Mouse (Mus musculus) forebrain, embryonic 12.5 days (tissue): ENCODE results near the gene Thrb. TPM values are rescaled to one million over a fixed set of nuclear protein-coding genes. Genes with fewer than 3 reads are reported as not detected.

Source experiments
- ATAC-seq: fragments of 200-750 bp; cut with Nextera tagmentation; 2 replicates; pipeline ENCODE4 v1.8.0; 2017; ENCODE audit warnings: moderate TSS enrichment; ENCODE audit not compliant: low FRiP score
- H3K27ac ChIP-seq: fragments of 300-500 bp; sonication (generic); 2 replicates; pipeline ENCODE4 v1.5.1; 2016; ENCODE audit warnings: mild to moderate bottlenecking
- H3K27me3 ChIP-seq: fragments of 300-500 bp; sonication (generic); 2 replicates; pipeline ENCODE4 v1.6.1; 2016; ENCODE audit warnings: mild to moderate bottlenecking
- H3K36me3 ChIP-seq: fragments of 300-500 bp; sonication (generic); replicated peaks from 2 replicates; pipeline ENCODE4 v1.6.1; 2016; ENCODE audit warnings: mild to moderate bottlenecking
- H3K4me1 ChIP-seq: fragments of 300-500 bp; sonication (generic); 2 replicates; pipeline ENCODE4 v1.6.1; 2016
- H3K4me2 ChIP-seq: fragments of 300-500 bp; sonication (generic); 2 replicates; pipeline ENCODE4 v1.6.1; 2016; ENCODE audit warnings: mild to moderate bottlenecking, moderate library complexity
- H3K4me3 ChIP-seq: fragments of 300-500 bp; sonication (generic); replicated peaks from 2 replicates; pipeline ENCODE4 v1.5.1; 2016; ENCODE audit warnings: mild to moderate bottlenecking
- H3K9ac ChIP-seq: fragments of 300-500 bp; sonication (generic); 2 replicates; pipeline ENCODE4 v1.6.1; 2016; ENCODE audit warnings: mild to moderate bottlenecking
- H3K9me3 ChIP-seq: fragments of 300-500 bp; sonication (generic); 2 replicates; pipeline ENCODE4 v1.6.1; 2016
- WGBS: fragments of 180-500 bp; shearing (Covaris S2); methylation state at CpG from one replicate; pipeline ENCODE4 v1.1.7; 2016; 5-methylcytosine and 5-hydroxymethylcytosine counted together
- polyA plus RNA-seq: library from polyadenylated mRNA; unstranded; fragments of >200 nt; fragmentation: Nextera tagmentation; extraction: Ambion mirVana; gene quantifications from 2 replicates; pipeline ENCODE4 v1.2.1, GENCODE M21; 2016

Gene Thrb
- polyA plus RNA-seq, 1 experiment from 2014 or later, result 1.3 TPM

DNA sequence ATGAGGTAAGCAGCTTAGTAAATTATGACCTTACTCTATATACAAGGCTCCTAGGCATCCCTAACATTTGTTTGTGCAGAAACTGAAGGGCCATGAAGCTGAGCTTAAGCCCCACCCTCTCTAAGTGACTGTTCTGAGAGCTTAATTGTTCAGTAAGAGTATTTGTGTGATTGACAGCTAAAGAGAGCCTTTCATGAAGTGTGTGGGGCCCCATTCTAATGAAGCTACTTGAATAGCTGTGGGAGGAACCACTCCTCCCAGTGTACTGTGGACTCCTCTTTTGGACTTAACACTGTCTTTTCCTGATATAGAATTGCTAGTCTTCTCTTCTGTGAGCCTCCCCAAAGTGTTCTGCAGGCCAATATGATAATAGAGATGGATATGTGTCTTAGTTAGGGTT is 88.9 kb downstream of the Thrb start:
- Histone ChIP-seq H3K9me3 (no peaks in the 10 kb centered on the region), H3K4me2 (no peak overlapping the region), H3K27ac (no peak overlapping the region), H3K4me1 (peaks cover 8% of the 10 kb centered on the region), H3K27me3 (no peaks in the 10 kb centered on the region), H3K4me3 (no peak overlapping the region), H3K36me3 (no peaks in the 10 kb centered on the region), H3K9ac (no peak overlapping the region)
- ATAC-seq, result peak; percentile 88

DNA sequence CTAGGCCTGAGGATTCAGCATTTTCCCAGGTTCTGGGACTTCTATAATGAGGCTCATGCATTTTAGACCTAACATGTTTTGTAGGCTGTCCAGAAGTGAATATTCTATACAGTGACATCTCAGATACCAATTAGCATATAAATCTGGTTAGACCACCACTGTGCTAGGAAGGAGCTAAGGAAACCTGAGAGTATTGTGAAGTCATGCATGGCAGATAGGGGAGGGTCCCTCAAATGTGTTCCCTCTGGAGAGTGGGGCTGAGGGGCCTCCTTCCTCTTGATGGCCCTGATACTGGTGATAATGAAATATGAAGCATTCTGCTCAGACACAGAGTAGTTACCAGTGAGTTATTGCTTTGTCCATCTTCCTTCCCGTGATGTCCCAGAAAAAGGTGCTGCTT is 91.8 kb downstream of the Thrb start:
- Histone ChIP-seq H3K9me3 (no peaks in the 10 kb centered on the region), H3K36me3 (no peaks in the 10 kb centered on the region), H3K27ac (no peak overlapping the region), H3K4me2 (no peak overlapping the region), H3K9ac (no peak overlapping the region), H3K27me3 (no peaks in the 10 kb centered on the region), H3K4me1 (peaks cover 8% of the 10 kb centered on the region), H3K4me3 (no peak overlapping the region)
- 83% methylated on average over 1 of the region's 1 CpGs for WGBS
- no peak for ATAC-seq

DNA sequence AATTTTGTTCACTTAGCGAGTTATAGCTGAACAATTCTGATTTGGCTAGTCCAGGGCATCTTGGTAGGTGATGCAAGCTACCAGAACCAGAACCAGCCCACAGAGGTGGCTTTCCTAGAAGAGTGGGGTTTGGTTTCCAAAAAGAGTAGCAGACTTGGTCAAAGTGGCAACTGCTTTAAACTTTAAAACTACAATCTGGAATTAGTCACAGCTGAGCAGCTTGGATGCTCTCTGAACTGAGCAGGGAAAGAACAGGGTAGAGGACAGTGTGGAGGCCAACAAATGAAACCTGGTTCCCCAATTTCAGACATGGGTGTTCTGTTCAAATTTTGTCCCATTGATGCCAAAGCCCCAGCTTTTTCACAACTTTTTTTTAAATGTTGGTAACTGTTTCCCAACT is 93.4 kb downstream of the Thrb start:
- no peaks in the 10 kb centered on the region for H3K36me3 ChIP-seq
- no peaks in the 10 kb centered on the region for H3K27me3 ChIP-seq
- no peak overlapping the region for H3K9ac ChIP-seq
- H3K9me3 ChIP-seq, result no peaks in the 10 kb centered on the region
- peaks cover 8% of the 10 kb centered on the region for H3K4me1 ChIP-seq
- ATAC-seq, result no peak
- H3K4me2 ChIP-seq, result no peak overlapping the region
- no peak overlapping the region for H3K4me3 ChIP-seq
- no peak overlapping the region for H3K27ac ChIP-seq
- WGBS, result 79% methylated on average over 1 of the region's 1 CpGs

DNA sequence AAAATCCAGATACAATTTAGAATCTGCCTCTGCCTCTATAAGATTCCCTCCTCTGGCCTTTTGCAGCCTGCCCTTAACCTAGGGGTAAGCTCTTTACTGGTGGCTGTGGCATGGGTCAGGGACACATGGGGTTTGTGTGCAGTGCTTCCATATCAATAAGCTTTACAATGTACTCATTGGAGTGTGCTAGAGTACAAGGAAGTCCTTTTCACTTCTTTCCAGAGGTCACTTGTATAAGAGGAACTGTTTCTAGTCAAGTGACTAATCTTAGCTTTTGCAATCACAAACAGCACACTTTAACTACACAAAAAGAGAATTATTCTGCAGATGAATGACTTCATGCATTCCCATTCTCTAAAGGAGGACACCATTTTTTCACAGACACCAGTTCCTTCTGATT is 96.7 kb downstream of the Thrb start:
- no peak for ATAC-seq

DNA sequence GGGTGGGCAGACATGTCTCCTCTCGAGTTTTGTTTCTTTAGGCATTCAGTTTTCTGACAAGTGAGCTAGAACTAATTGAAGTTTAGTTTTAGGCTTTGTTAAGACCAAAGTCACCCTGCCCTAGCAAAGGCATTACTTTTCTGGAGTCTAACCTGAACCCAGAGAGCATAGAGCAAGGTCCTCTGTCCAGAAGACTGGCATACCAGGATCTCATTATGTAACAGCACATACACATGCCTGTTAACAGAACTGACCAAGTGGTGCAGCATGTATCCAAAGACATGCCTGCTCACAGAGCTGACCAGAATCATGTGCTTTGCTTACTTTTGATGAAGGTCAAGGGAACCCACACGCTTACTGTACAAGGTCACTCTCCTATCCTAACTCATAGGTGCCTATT is 107.9 kb downstream of the Thrb start:
- Histone ChIP-seq H3K4me1 (no peaks in the 10 kb centered on the region), H3K9me3 (no peaks in the 10 kb centered on the region), H3K4me2 (no peak overlapping the region), H3K27me3 (no peaks in the 10 kb centered on the region), H3K36me3 (no peaks in the 10 kb centered on the region), H3K9ac (no peak overlapping the region), H3K4me3 (no peak overlapping the region), H3K27ac (no peak overlapping the region)
- ATAC-seq, result no peak
- WGBS, result 61% methylated on average over 2 of the region's 2 CpGs

More for the DNA sequence above, 96.7 kb downstream of the Thrb start:
- H3K9me3 ChIP-seq, result no peaks in the 10 kb centered on the region
- H3K36me3 ChIP-seq, result no peaks in the 10 kb centered on the region
- H3K4me3 ChIP-seq, result no peak overlapping the region
- H3K27me3 ChIP-seq, result no peaks in the 10 kb centered on the region
- no peaks in the 10 kb centered on the region for H3K4me1 ChIP-seq
- no peak overlapping the region for H3K4me2 ChIP-seq
- no peak overlapping the region for H3K9ac ChIP-seq
- no peak overlapping the region for H3K27ac ChIP-seq

DNA sequence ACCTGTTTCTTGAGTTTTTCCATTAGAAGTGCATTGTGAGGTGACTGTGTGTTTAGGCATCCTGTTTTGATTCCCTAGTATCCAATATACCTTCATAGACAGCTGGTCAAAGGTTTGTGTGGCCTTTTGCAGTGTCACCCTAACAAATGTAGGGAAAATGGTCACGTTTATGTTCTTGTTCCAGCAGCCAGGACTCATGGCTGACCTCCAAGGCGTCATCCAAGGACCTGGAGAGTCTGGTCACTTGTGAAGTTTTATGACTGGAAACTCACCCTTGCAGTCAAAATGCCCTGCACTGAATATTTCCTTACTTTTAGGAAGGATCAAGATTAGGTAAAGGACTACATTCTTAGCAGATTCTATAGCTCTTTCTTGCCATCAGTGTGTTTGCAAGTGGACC is 114.3 kb downstream of the Thrb start:
- Histone ChIP-seq H3K4me1 (no peaks in the 10 kb centered on the region), H3K27me3 (no peaks in the 10 kb centered on the region), H3K4me3 (no peak overlapping the region), H3K9ac (no peak overlapping the region), H3K9me3 (no peaks in the 10 kb centered on the region), H3K4me2 (no peak overlapping the region), H3K36me3 (no peaks in the 10 kb centered on the region), H3K27ac (no peak overlapping the region)
- ATAC-seq, result no peak
- 77% methylated on average over 2 of the region's 2 CpGs for WGBS

DNA sequence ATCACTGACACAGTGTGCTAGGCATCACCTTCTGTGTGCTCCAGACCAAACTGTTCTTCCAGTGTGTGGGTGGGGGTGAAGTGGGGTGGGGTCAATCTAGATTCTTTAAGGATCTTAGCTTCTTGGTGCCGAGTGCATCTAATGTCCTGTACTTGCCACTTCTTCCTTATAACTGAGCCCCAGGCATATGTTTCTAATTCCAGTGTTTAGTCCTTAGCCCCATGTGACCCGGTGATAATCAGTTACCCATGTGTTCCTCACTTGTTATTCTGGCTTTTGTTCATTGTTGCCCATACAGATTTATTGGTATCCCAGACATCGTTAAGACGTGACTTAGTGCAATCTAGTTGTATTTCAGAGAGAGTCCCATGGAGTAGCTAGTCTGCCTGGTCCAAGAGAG is 121.9 kb downstream of the Thrb start:
- 77% methylated on average over 4 of the region's 4 CpGs for WGBS
- H3K4me3 ChIP-seq, result no peak overlapping the region
- H3K9me3 ChIP-seq, result no peaks in the 10 kb centered on the region
- H3K36me3 ChIP-seq, result no peaks in the 10 kb centered on the region
- no peaks in the 10 kb centered on the region for H3K27me3 ChIP-seq
- H3K4me2 ChIP-seq, result no peak overlapping the region
- no peak overlapping the region for H3K27ac ChIP-seq
- no peak for ATAC-seq
- H3K9ac ChIP-seq, result no peak overlapping the region
- peaks cover 3% of the 10 kb centered on the region; the same call in 1 of the 2 replicates for H3K4me1 ChIP-seq

DNA sequence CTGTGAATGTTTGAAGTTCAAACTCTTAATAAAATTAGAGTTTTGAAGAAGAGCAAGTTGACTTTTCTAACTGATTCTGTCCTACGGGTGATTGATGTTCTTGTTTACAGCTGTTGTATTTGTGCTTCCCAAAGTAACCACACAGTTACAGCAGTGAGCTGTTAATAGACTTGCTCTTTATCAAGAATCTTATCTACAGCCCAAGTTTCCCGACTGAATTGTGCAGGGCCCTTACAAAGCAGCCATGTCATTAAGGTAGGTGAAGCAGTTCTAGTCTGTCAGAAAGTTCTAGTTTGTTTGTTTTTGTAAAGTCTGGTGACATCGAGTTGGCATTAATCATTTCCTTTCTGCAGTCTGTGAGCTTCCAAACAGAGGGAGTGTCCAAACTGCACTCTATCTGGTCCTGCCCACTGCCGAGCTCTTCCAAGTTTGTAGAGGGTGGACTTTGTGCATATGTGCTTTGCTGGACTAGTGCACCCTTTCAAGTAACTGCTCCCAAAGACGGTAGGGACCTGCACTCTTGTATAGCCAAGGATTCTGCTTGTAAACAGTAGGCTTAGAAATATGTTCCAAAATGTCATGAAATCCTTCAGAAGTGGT is 124.2 kb downstream of the Thrb start:
- H3K9me3 ChIP-seq, result no peaks in the 10 kb centered on the region
- ATAC-seq, result no peak
- no peak overlapping the region for H3K4me3 ChIP-seq
- H3K4me1 ChIP-seq, result peaks cover 3% of the 10 kb centered on the region; the same call in 1 of the 2 replicates
- no peak overlapping the region for H3K4me2 ChIP-seq
- no peaks in the 10 kb centered on the region for H3K36me3 ChIP-seq
- H3K9ac ChIP-seq, result no peak overlapping the region
- no peak overlapping the region for H3K27ac ChIP-seq
- WGBS, result 79% methylated on average over 5 of the region's 5 CpGs
- H3K27me3 ChIP-seq, result no peaks in the 10 kb centered on the region

DNA sequence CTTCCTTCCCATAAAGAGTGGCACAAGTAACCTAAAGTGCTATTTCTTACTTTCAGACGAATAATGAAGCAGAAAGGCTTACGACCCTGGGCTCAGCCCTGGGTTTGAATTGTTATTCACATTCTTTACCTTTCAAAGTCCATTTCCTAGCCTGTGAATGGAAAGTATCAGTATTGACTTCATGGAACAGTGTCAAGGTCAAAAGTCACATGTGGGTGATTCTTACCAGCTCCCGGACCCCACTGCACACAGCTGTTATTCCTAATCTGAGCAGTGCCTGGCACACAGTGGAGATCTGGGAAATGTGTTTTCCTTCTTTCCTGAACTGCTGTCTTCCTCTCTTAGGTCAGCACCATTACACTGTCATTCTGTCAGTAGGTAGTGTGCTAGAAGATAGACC is 125.3 kb downstream of the Thrb start:
- 53% methylated on average over 3 of the region's 3 CpGs for WGBS
- Histone ChIP-seq H3K4me1 (peaks cover 3% of the 10 kb centered on the region; the same call in 1 of the 2 replicates), H3K9me3 (no peaks in the 10 kb centered on the region), H3K4me3 (no peak overlapping the region), H3K9ac (no peak overlapping the region), H3K27ac (no peak overlapping the region), H3K4me2 (no peak overlapping the region), H3K27me3 (no peaks in the 10 kb centered on the region), H3K36me3 (no peaks in the 10 kb centered on the region)
- ATAC-seq, result no peak

DNA sequence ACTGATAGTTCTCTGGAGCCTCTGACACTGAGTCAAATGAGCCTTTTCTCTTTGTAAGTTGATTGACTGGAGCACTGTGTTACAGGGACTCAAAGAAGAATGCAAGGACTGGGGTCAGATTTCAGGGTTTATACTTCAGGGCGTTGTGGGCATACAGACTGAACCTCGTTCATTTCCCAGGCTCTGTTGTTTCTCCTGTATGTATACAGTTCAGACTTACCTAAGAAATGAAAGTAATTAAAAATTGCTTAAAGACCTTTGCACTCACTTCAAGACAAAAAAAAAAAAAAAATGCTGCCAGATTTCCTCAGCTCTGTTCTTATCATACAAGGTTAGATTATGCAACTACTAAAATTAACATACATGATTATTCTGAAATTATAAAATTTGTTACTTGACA is 126.2 kb downstream of the Thrb start:
- 1% methylated on average over 2 of the region's 2 CpGs for WGBS

DNA sequence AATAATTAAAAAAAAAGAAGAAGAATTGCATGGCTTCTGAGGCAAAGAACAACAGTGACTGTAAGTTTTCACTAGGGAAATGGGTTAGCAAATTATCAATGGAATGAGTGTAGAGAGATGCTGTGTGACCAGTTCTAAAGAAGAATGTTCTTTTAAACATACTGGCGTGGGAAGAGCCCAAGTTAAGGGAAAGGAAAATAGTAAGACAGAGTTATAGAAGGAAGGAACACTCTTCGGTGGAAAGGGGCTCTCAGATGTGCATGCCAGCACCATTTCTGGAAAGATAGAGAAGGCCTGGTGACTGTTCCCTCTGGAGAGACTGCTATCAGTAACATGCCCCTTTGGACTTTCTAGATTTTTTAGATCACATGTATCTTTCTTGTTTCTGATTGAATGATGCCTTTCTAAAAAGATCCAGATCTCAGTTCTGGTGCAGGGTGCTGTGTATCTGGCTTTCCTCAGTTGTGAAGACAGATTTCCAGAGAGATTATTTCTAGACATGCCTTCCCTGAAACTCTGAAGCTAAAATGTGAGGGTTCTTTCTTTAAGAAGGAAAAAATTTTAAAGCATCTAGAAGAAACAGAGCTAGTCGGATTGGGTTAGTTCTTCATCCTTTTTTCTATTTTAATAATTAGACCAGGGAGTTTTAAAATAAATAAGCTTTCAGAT is 144.0 kb downstream of the Thrb start:
- no peak for ATAC-seq
- H3K4me3 ChIP-seq, result no peak overlapping the region
- no peaks in the 10 kb centered on the region for H3K9me3 ChIP-seq
- H3K27ac ChIP-seq, result no peak overlapping the region
- no peaks in the 10 kb centered on the region for H3K27me3 ChIP-seq
- H3K9ac ChIP-seq, result no peak overlapping the region
- no peaks in the 10 kb centered on the region for H3K4me1 ChIP-seq
- WGBS, result 83% methylated on average over 3 of the region's 3 CpGs
- H3K4me2 ChIP-seq, result no peak overlapping the region
- H3K36me3 ChIP-seq, result no peaks in the 10 kb centered on the region

More for the DNA sequence above, 126.2 kb downstream of the Thrb start:
- H3K9ac ChIP-seq, result no peak overlapping the region
- H3K36me3 ChIP-seq, result no peaks in the 10 kb centered on the region
- no peak overlapping the region for H3K4me3 ChIP-seq
- no peak overlapping the region for H3K4me2 ChIP-seq
- no peak overlapping the region for H3K27ac ChIP-seq
- H3K9me3 ChIP-seq, result no peaks in the 10 kb centered on the region
- peaks cover 3% of the 10 kb centered on the region; the same call in 1 of the 2 replicates for H3K4me1 ChIP-seq
- H3K27me3 ChIP-seq, result no peaks in the 10 kb centered on the region
- no peak for ATAC-seq

DNA sequence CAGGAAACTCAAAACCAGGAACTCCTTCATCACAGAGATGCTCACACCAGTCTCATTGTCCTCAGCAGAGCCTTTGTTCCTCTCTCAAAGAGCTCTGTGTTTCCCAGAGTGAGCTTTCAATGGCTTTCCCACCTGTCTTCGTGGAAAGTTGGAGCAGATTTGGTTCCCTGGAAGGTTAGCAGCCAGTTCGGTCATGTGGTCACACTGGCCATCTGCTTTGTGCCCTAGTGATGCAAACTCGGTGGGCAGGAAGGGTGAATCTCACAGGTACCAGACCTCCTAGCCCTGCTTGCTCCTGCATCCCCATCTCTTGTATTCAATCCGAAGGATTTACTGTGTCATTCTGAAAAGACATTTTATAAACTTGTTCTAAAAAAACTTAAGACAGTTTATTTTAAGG is 151.0 kb downstream of the Thrb start:
- ATAC-seq, result no peak
- Histone ChIP-seq H3K27ac (no peak overlapping the region), H3K9ac (no peak overlapping the region), H3K27me3 (no peaks in the 10 kb centered on the region), H3K9me3 (no peaks in the 10 kb centered on the region), H3K4me2 (no peak overlapping the region), H3K4me1 (no peaks in the 10 kb centered on the region), H3K36me3 (no peaks in the 10 kb centered on the region), H3K4me3 (no peak overlapping the region)
- 62% methylated on average over 4 of the region's 4 CpGs for WGBS

DNA sequence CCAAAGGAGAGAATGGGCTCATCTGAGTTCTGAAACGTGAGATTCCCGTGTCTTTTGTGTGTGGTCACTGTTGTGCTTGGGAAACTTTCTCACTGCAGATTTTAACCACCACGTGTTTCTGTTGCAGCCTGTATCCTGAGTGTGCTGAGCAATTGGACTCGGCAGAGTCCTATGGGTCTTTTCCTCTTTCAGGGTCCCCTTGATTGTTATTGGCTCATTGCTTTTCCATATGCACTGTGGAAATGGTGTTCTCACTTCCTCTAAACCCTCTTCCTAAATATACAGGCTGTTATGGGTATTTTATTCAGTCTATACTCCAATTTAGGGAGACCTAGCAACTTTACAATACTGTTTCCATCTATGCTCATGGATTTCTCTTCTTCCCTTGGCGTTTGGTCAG is 152.4 kb downstream of the Thrb start:
- 76% methylated on average over 5 of the region's 5 CpGs for WGBS
- no peak for ATAC-seq

More for the DNA sequence above, 152.4 kb downstream of the Thrb start:
- no peaks in the 10 kb centered on the region for H3K36me3 ChIP-seq
- H3K4me3 ChIP-seq, result no peak overlapping the region
- H3K9ac ChIP-seq, result no peak overlapping the region
- no peaks in the 10 kb centered on the region for H3K27me3 ChIP-seq
- no peak overlapping the region for H3K27ac ChIP-seq
- no peak overlapping the region for H3K4me2 ChIP-seq
- no peaks in the 10 kb centered on the region for H3K9me3 ChIP-seq
- no peaks in the 10 kb centered on the region for H3K4me1 ChIP-seq
